Mouse (Mus musculus): ENCODE results near the gene Gfod1. TPM values are rescaled to one million over a fixed set of nuclear protein-coding genes. Genes with fewer than 3 reads are reported as not detected.

Gene Gfod1
- polyA plus RNA-seq, 1 experiment from 2014 or later = 1.3 TPM

- Histone ChIP-seq H3K27ac (replicated peaks in 1 of 2; ENCODE audit: control insufficient read depth in 1 of 2, insufficient read depth in 1 of 2, low read depth in 2 of 2, low read length in 2 of 2) (no peak overlapping the region), H3K9ac (ENCODE audit: low read length) (no peak overlapping the region), H3K36me3 (ENCODE audit: control insufficient read depth, insufficient read depth, low read length) (0 out of 2 replicates have a peak, but pooled peaks cover 2% of the 10 kb centered on the region), H3K27me3 (ENCODE audit: control insufficient read depth, insufficient read depth, low read length) (no peaks in the 10 kb centered on the region), H3K9me3 (ENCODE audit: control insufficient read depth, low read length) (no peaks in the 10 kb centered on the region), H3K4me1 (ENCODE audit: control insufficient read depth in 2 of 2, insufficient read depth in 2 of 2, low read length in 2 of 2) (peaks cover 13 to 19% of the 10 kb centered on the region in 2 experiments), H3K4me3 (ENCODE audit: control insufficient read depth in 1 of 2, insufficient read depth in 1 of 2, low read depth in 1 of 2, low read length in 2 of 2) (no peak overlapping the region), H3K4me2 (ENCODE audit: low read length) (no peak overlapping the region)
- WGBS = 87% methylated on average over 12 of the region's 12 CpGs
- no peak for ATAC-seq (ENCODE audit: insufficient number of reproducible peaks, insufficient read depth, low FRiP score, low read depth)
These were observed 52.6 kb downstream of the Gfod1 start for GRCm38 (mm10) chr13:43251391-43251790.

- ATAC-seq (ENCODE audit: insufficient number of reproducible peaks, insufficient read depth, low FRiP score, low read depth) = no peak; the same call in 1 of the 2 replicates
- H3K27ac ChIP-seq (replicated peaks in 1 of 2; ENCODE audit: control insufficient read depth in 1 of 2, insufficient read depth in 1 of 2, low read depth in 2 of 2, low read length in 2 of 2) = no peak overlapping the region
- peaks cover 13 to 19% of the 10 kb centered on the region in 2 experiments for H3K4me1 ChIP-seq (ENCODE audit: control insufficient read depth in 2 of 2, insufficient read depth in 2 of 2, low read length in 2 of 2)
- H3K4me3 ChIP-seq (ENCODE audit: control insufficient read depth in 1 of 2, insufficient read depth in 1 of 2, low read depth in 1 of 2, low read length in 2 of 2) = no peak overlapping the region
- no peak overlapping the region for H3K4me2 ChIP-seq (ENCODE audit: low read length)
- H3K36me3 ChIP-seq (ENCODE audit: control insufficient read depth, insufficient read depth, low read length) = 0 out of 2 replicates have a peak, but pooled peaks cover 2% of the 10 kb centered on the region
- no peaks in the 10 kb centered on the region for H3K9me3 ChIP-seq (ENCODE audit: control insufficient read depth, low read length)
- no peaks in the 10 kb centered on the region for H3K27me3 ChIP-seq (ENCODE audit: control insufficient read depth, insufficient read depth, low read length)
- no peak overlapping the region for H3K9ac ChIP-seq (ENCODE audit: low read length)
- 72% methylated on average over 6 of the region's 6 CpGs for WGBS
These were observed 53.3 kb downstream of the Gfod1 start for GRCm38 (mm10) chr13:43250653-43251052.

GRCm38 (mm10) chr13:43250106-43250505, 53.9 kb downstream of the Gfod1 start:
- WGBS = 84% methylated on average over 9 of the region's 9 CpGs
- ATAC-seq (ENCODE audit: insufficient number of reproducible peaks, insufficient read depth, low FRiP score, low read depth) = no peak

GRCm38 (mm10) chr13:43248381-43248780, 55.6 kb downstream of the Gfod1 start:
- Histone ChIP-seq H3K36me3 (ENCODE audit: control insufficient read depth, insufficient read depth, low read length) (0 out of 2 replicates have a peak, but pooled peaks cover 2% of the 10 kb centered on the region), H3K27ac (replicated peaks in 1 of 2; ENCODE audit: control insufficient read depth in 1 of 2, insufficient read depth in 1 of 2, low read depth in 2 of 2, low read length in 2 of 2) (no peak overlapping the region), H3K27me3 (ENCODE audit: control insufficient read depth, insufficient read depth, low read length) (no peaks in the 10 kb centered on the region), H3K4me2 (ENCODE audit: low read length) (no peak overlapping the region), H3K4me1 (ENCODE audit: control insufficient read depth in 2 of 2, insufficient read depth in 2 of 2, low read length in 2 of 2) (peaks cover 16 to 23% of the 10 kb centered on the region in 2 experiments), H3K9me3 (ENCODE audit: control insufficient read depth, low read length) (no peaks in the 10 kb centered on the region), H3K4me3 (ENCODE audit: control insufficient read depth in 1 of 2, insufficient read depth in 1 of 2, low read depth in 1 of 2, low read length in 2 of 2) (no peak overlapping the region), H3K9ac (ENCODE audit: low read length) (no peak overlapping the region)
- ATAC-seq (ENCODE audit: insufficient number of reproducible peaks, insufficient read depth, low FRiP score, low read depth) = no peak
- WGBS = 87% methylated on average over 6 of the region's 6 CpGs

More at GRCm38 (mm10) chr13:43250106-43250505, 53.9 kb downstream of the Gfod1 start:
- Histone ChIP-seq H3K27ac (replicated peaks in 1 of 2; ENCODE audit: control insufficient read depth in 1 of 2, insufficient read depth in 1 of 2, low read depth in 2 of 2, low read length in 2 of 2) (no peak overlapping the region), H3K36me3 (ENCODE audit: control insufficient read depth, insufficient read depth, low read length) (0 out of 2 replicates have a peak, but pooled peaks cover 2% of the 10 kb centered on the region), H3K4me3 (ENCODE audit: control insufficient read depth in 1 of 2, insufficient read depth in 1 of 2, low read depth in 1 of 2, low read length in 2 of 2) (no peak overlapping the region), H3K9ac (ENCODE audit: low read length) (no peak overlapping the region), H3K4me2 (ENCODE audit: low read length) (no peak overlapping the region), H3K4me1 (ENCODE audit: control insufficient read depth in 2 of 2, insufficient read depth in 2 of 2, low read length in 2 of 2) (peaks cover 13 to 19% of the 10 kb centered on the region in 2 experiments), H3K9me3 (ENCODE audit: control insufficient read depth, low read length) (no peaks in the 10 kb centered on the region), H3K27me3 (ENCODE audit: control insufficient read depth, insufficient read depth, low read length) (no peaks in the 10 kb centered on the region)

- H3K4me2 ChIP-seq (ENCODE audit: low read length) = no peak overlapping the region
- 0 out of 2 replicates have a peak, but pooled peaks cover 2% of the 10 kb centered on the region for H3K36me3 ChIP-seq (ENCODE audit: control insufficient read depth, insufficient read depth, low read length)
- H3K4me3 ChIP-seq (ENCODE audit: control insufficient read depth in 1 of 2, insufficient read depth in 1 of 2, low read depth in 1 of 2, low read length in 2 of 2) = no peak overlapping the region
- peaks cover 17 to 21% of the 10 kb centered on the region in 2 experiments for H3K4me1 ChIP-seq (ENCODE audit: control insufficient read depth in 2 of 2, insufficient read depth in 2 of 2, low read length in 2 of 2)
- ATAC-seq (ENCODE audit: insufficient number of reproducible peaks, insufficient read depth, low FRiP score, low read depth) = no peak
- no peak overlapping the region for H3K27ac ChIP-seq (replicated peaks in 1 of 2; ENCODE audit: control insufficient read depth in 1 of 2, insufficient read depth in 1 of 2, low read depth in 2 of 2, low read length in 2 of 2)
- whole genome bisulfite sequencing = 92% methylated on average over 4 of the region's 4 CpGs
- no peak overlapping the region for H3K9ac ChIP-seq (ENCODE audit: low read length)
- H3K9me3 ChIP-seq (ENCODE audit: control insufficient read depth, low read length) = no peaks in the 10 kb centered on the region
- no peaks in the 10 kb centered on the region for H3K27me3 ChIP-seq (ENCODE audit: control insufficient read depth, insufficient read depth, low read length)
These were observed 57.1 kb downstream of the Gfod1 start for GRCm38 (mm10) chr13:43246876-43247275.

- Histone ChIP-seq H3K4me3 (ENCODE audit: control insufficient read depth in 1 of 2, insufficient read depth in 1 of 2, low read depth in 1 of 2, low read length in 2 of 2) (no peak overlapping the region), H3K4me2 (ENCODE audit: low read length) (no peak overlapping the region), H3K4me1 (ENCODE audit: control insufficient read depth in 2 of 2, insufficient read depth in 2 of 2, low read length in 2 of 2) (peaks cover 18 to 28% of the 10 kb centered on the region in 2 experiments), H3K9me3 (ENCODE audit: control insufficient read depth, low read length) (no peaks in the 10 kb centered on the region), H3K27me3 (ENCODE audit: control insufficient read depth, insufficient read depth, low read length) (no peaks in the 10 kb centered on the region), H3K27ac (replicated peaks in 1 of 2; ENCODE audit: control insufficient read depth in 1 of 2, insufficient read depth in 1 of 2, low read depth in 2 of 2, low read length in 2 of 2) (no peak overlapping the region), H3K36me3 (ENCODE audit: control insufficient read depth, insufficient read depth, low read length) (0 out of 2 replicates have a peak, but pooled peaks cover 2% of the 10 kb centered on the region), H3K9ac (ENCODE audit: low read length) (no peak overlapping the region)
- ATAC-seq (ENCODE audit: insufficient number of reproducible peaks, insufficient read depth, low FRiP score, low read depth) = no peak
- 39% methylated on average over 7 of the region's 7 CpGs for WGBS
These were observed 60.2 kb downstream of the Gfod1 start for GRCm38 (mm10) chr13:43243793-43244192.

- Histone ChIP-seq H3K9ac (ENCODE audit: low read length) (no peak overlapping the region), H3K9me3 (ENCODE audit: control insufficient read depth, low read length) (no peaks in the 10 kb centered on the region), H3K36me3 (ENCODE audit: control insufficient read depth, insufficient read depth, low read length) (0 out of 2 replicates have a peak, but pooled peaks cover 2% of the 10 kb centered on the region), H3K27ac (replicated peaks in 1 of 2; ENCODE audit: control insufficient read depth in 1 of 2, insufficient read depth in 1 of 2, low read depth in 2 of 2, low read length in 2 of 2) (no peak overlapping the region), H3K27me3 (ENCODE audit: control insufficient read depth, insufficient read depth, low read length) (no peaks in the 10 kb centered on the region), H3K4me3 (ENCODE audit: control insufficient read depth in 1 of 2, insufficient read depth in 1 of 2, low read depth in 1 of 2, low read length in 2 of 2) (no peak overlapping the region), H3K4me2 (ENCODE audit: low read length) (no peak overlapping the region), H3K4me1 (ENCODE audit: control insufficient read depth in 2 of 2, insufficient read depth in 2 of 2, low read length in 2 of 2) (peaks cover 18 to 28% of the 10 kb centered on the region in 2 experiments)
- 88% methylated on average over 3 of the region's 3 CpGs for WGBS
- no peak for ATAC-seq (ENCODE audit: insufficient number of reproducible peaks, insufficient read depth, low FRiP score, low read depth)
These were observed 60.7 kb downstream of the Gfod1 start for GRCm38 (mm10) chr13:43243240-43243639.

- no peaks in the 10 kb centered on the region for H3K36me3 ChIP-seq (ENCODE audit: control insufficient read depth, insufficient read depth, low read length)
- H3K4me3 ChIP-seq (ENCODE audit: control insufficient read depth in 1 of 2, insufficient read depth in 1 of 2, low read depth in 1 of 2, low read length in 2 of 2) = no peak overlapping the region
- H3K4me1 ChIP-seq (ENCODE audit: control insufficient read depth in 2 of 2, insufficient read depth in 2 of 2, low read length in 2 of 2) = peaks cover 21 to 38% of the 10 kb centered on the region in 2 experiments
- H3K27me3 ChIP-seq (ENCODE audit: control insufficient read depth, insufficient read depth, low read length) = no peaks in the 10 kb centered on the region
- H3K9me3 ChIP-seq (ENCODE audit: control insufficient read depth, low read length) = no peaks in the 10 kb centered on the region
- H3K9ac ChIP-seq (ENCODE audit: low read length) = no peak overlapping the region
- 59% methylated on average over 2 of the region's 2 CpGs for WGBS
- no peak for ATAC-seq (ENCODE audit: insufficient number of reproducible peaks, insufficient read depth, low FRiP score, low read depth)
- H3K4me2 ChIP-seq (ENCODE audit: low read length) = no peak overlapping the region
- H3K27ac ChIP-seq (replicated peaks in 1 of 2; ENCODE audit: control insufficient read depth in 1 of 2, insufficient read depth in 1 of 2, low read depth in 2 of 2, low read length in 2 of 2) = 0 out of 4 replicates have a peak overlapping the region, but pooled peaks of 1 of the 2 experiments have one; percentile 30
These were observed 62.2 kb downstream of the Gfod1 start for GRCm38 (mm10) chr13:43241750-43242149.

All from heart, embryonic 14.5 days (tissue).